Mouse (Mus musculus) embryo, embryonic 10.5 days (tissue): ENCODE measurements around the gene Barx1.

Experiments
- DNase-seq: peaks from one replicate; pipeline ENCODE4 v3.0.0-alpha.2; 2015; ENCODE audit warnings: low spot score

Barx1 gene

DNA sequence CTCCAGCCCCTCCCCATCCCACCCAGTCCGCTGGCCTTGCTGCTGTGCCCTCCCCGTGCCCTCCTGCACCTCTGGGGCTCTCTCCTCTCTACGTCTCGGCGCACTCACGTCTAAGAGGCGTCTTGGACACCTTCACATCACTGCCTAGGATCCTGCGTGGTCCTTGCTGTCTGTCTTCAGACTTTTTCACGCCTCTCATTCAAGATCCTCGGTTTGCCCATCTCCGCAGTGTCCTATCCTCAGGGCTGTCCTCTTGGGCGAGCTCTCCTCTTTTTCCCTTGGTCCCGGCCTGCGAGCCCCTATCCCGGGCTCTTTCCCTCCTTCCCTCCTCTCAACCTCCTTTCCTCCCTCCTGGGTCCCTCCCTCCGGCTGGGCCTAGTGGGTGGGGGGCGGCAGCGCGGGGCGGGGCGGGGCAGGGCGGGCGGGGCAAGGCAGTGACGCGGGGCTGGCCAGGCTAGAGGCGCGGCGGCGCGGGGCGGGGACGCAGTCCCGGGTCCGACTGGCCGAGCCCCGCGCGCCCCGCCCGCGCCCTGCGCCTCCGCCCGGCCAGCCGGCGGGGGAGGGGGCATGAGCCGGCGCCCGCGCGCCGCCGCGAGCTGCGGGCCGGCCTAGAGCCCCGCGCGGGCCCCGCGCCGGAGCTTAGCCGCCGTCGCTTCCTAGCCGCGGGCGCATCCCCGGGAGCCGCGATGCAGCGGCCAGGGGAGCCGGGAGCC, at the start of gene Barx1:
Gene Barx1 (plus strand): TSS at position 568 of the 713 bp plus-strand sequence.
- DNase-seq: peak; percentile 58

- DNase-seq: no peak
These were observed 48.3 kb upstream of the Barx1 start for GRCm38 (mm10) chr13:48614525-48614924.

DNA sequence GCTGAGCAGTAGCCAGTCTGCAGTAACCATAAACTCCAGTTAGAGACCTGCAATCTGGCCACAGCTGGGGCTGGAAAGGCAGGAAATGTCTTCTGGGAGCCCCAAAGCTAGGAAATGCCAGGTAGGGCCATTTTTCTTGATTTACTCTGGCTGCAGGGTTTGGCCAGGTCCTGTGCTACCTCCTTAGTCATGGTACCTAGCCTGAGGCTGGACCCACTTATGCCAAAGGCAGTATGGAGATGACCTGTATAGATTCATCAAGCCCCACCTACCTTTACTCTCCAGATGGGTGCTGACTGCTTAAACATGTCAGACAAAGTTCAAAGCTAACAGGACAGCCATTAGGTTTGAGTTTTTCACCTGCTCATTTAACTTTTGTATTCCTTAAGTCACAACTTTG, 45.0 kb upstream of the Barx1 start:
- DNase-seq: no peak

GRCm38 (mm10) chr13:48618890-48619289, 43.9 kb upstream of the Barx1 start:
- DNase-seq: no peak

DNA sequence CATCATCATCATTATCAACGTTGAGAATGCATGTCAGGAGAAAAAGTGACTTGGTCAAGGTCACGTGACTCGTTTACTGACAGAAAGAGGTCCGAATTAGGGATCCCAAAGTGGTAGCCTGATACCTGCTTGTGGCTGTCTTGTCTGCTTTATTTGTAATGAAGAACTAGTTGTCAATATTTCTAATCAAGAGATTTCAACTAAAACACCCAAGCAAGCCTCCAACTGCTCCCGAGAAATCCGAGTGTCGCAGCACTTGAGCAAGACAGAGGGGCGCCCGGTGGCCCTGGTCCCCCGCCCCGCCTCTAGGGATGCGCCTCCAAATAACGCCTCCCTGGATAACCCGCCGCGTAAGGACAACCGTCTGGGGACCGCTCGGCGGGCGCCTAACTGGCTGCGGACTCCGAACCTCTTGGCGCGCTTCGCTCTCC, 37.8 kb upstream of the Barx1 start:
- DNase-seq: no peak

DNA sequence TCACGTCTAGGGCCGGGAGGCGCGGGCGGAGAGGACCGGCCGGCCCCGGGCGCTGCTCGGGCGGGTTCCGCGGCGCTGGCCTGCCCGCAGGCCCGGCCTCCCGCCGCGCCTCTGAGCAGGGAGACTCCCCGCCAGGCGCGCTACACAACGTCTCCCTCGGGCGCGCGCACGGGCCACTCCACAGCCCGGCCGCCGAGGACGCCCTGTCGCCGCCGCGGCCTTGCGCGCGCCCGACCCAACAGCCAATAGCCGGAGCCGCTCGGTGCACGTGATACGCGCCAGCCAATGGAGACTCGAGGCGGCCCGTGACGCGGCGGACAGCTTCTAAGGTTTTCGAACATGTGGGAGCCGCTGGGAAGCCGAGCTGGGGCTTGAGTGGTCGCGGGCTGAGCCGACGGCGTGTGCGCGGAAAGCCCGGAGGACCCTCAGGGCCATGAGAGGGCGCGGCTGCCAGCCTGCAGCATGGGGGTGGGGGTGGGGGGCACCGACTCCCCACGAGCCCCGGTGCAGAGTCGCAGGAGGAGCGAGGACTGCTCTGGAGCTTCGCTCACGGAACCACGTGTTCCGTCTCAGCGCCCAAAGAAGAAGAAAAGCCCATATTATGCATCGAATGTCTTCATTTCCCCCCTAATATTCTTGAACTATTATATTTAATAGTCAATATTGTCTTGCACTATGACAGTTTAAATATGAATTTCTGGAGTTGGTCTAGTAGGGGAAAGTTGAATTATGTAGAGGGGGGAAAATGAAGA, 37.2 kb upstream of the Barx1 start, which contains the start of gene Ptpdc1:
Gene Ptpdc1 (minus strand): TSS at position 232 of the 752 bp plus-strand sequence.
- peak; percentile 97 for DNase-seq

DNA sequence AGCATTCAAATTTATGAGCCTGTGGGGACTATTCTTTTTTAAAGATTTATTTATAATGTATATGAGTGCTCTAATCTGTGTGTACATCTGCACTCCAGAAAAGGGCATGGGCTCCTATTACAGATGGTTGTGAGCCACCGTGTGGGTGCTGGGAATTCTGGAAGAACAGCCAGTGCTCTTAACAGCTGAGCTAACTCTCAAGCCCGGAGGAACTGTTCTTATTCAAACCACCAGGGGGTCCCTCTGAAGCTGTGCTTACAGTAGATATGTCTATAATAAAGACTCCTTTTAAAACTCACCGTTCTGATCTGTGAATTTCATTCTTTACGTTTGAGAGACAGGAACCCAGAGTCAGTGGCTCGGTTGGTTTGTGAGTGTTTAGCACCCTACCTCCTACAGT, 31.1 kb upstream of the Barx1 start:
- DNase-seq: no peak

- no peak for DNase-seq
These were observed 25.1 kb upstream of the Barx1 start for GRCm38 (mm10) chr13:48637706-48638105.

GRCm38 (mm10) chr13:48639570-48639969, 23.2 kb upstream of the Barx1 start:
- DNase-seq: peak; percentile 90

- no peak for DNase-seq
These were observed 19.7 kb upstream of the Barx1 start for GRCm38 (mm10) chr13:48643072-48643471.

DNA sequence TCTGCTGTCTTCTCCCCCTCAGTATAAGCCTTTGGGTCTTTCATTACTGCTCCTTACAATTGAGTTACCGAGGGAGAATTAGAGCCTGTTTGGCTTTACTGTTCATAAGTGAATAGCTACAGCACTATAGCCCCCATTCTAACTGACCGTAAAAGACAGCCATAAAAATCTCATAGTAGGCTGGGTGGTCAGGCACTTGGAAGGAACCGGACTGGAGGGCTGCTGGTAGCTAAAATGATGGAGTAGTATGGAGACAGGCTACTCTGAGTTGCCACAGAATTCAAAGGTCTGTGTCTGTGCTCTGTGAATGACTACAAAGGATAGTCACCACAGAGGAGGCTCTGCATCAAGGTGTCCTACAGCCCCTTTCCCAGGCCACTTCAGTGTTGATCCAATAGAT, 18.8 kb upstream of the Barx1 start:
- no peak for DNase-seq

DNA sequence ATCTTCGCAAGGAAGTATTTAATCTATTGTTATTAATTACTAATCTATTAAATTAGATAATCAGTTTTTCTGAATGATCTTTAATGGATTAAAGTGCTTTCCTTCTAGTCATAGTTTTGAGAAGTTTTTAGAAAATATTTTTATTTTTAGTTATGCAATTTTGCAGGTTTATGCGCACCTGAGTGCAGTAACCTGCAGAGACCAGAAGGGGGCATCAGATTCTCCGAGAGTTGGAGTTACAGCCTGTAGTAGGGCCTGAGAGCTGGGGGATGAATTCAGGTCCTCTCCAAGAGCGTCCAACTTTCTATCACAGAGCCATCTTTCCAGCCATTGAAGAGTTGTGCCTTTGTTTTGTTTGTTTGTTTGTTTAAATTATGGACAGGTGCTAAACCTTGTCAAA, 16.1 kb upstream of the Barx1 start:
- no peak for DNase-seq

DNA sequence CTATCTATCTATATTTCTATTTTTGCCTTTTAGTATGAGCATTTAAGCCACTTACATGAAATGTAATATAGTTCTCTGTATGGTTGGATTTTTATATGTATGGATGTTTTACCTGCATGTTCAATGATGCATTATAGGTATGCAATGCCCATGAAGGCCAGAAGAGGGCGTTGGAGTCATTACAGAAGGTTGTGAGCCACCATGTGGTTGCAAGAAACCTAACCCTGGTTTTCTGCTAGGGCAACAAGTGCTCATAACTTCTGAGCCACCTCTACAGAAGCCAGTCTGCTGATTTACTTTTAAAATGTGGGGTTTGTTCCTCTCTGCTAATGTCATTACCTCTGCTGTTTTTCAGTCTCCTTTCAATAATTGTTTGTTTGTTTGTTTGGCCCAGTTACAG, 12.2 kb upstream of the Barx1 start:
- peak; percentile 67 for DNase-seq

GRCm38 (mm10) chr13:48651132-48652065, 11.4 kb upstream of the Barx1 start:
- DNase-seq: no peak

- DNase-seq: peak; percentile 84
These were observed 8.7 kb upstream of the Barx1 start for GRCm38 (mm10) chr13:48653788-48654770.

DNA sequence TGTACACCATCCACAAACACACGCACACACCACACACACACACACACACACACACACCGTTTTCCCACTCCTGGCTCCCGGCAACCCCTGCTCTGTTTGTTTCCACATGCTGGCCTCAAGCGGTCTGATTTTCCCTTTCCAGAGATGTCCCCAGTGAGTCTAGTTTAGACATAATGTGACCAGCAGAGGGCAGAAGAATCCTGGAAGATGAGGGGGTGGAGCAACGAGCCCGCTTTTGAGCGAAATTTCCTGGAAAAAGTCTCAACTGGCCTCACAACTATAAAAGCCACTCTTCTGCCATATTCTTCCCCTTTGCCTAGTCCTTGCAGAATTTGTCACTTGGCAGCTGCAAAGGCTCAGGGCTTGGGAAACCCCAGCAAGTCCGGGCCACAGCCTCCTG, 7.2 kb upstream of the Barx1 start:
- DNase-seq: peak; percentile 94

GRCm38 (mm10) chr13:48657791-48658190, 5.0 kb upstream of the Barx1 start:
- DNase-seq: peak; percentile 37

GRCm38 (mm10) chr13:48658588-48659253, 4.1 kb upstream of the Barx1 start:
- peak; percentile 60 for DNase-seq

DNA sequence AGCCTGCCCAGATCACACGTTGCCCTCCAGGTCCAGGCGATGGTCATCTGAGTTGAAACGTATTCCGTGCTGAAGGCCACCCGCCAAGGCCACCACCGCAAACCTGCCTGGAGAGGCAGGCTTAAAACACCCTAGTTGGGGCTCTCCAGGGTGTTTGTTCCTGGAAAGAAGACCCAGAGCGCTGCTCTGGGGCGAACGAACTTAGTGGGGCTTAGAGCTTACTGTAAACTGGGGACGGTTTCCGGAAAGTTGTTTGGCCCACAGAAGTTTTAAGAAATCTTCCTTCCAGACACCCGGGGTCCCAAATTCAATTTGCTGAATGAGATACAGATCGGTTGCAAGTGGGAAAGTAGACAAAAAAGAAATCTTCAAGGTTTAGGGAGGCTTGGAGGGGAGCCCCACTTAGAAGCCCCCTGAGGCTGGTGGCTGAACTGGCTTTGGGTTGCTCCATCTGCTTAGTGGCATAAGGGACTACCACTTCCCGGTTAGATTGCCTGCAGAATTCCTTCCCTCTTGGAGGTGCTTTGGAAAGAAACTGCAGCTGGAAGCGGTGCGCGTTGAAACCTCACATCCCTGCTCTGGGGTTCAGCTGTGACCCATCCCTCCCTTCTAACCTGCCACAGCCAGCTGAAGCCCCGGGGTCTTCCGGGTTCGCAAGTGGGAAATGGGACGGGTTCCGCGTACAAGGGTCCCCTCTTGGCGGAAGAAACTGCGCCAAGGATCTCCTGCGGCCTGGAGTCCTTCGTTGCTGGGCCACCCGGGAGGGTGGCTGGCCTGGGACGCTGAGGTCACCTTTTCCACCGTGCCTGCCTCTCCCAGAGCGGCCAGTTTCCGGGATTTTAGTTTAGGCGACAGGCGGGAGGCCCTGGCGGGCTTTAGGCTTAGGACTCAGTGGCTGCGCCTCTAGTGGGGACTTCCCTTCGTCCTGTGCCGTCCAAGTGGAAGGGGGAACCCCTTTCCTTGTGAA, 3.3 kb upstream of the Barx1 start:
- DNase-seq: peak; percentile 66
